Mouse (Mus musculus) hindbrain, embryonic 15.5 days (tissue): Measurements from ENCODE around the gene Adprhl1. TPM values are rescaled to one million over a fixed set of nuclear protein-coding genes. Genes with fewer than 3 reads are reported as not detected.
A peak's percentile ranks its signal among the peaks of the same experiment; 100 is the strongest.

Experiments used
- ATAC-seq: fragments of 200-750 bp; cut with Nextera tagmentation; 2 replicates; pipeline ENCODE4 v1.8.0; 2017; ENCODE audit warnings: low read depth, moderate number of reproducible peaks, moderate TSS enrichment; ENCODE audit not compliant: low FRiP score
- H3K27ac ChIP-seq: fragments of 300-500 bp; sonication (generic); replicated peaks from 2 replicates; pipeline ENCODE4 v1.5.1; 2015; ENCODE audit warnings: mild to moderate bottlenecking, inconsistent platforms
- H3K27me3 ChIP-seq: fragments of 300-500 bp; sonication (generic); 2 replicates; pipeline ENCODE4 v1.6.1; 2015; ENCODE audit warnings: control low read depth, inconsistent platforms
- H3K36me3 ChIP-seq: fragments of 300-500 bp; sonication (generic); 2 replicates; pipeline ENCODE4 v1.6.1; 2015; ENCODE audit warnings: control low read depth, inconsistent platforms
- H3K4me1 ChIP-seq: fragments of 300-500 bp; sonication (generic); replicated peaks from 2 replicates; pipeline ENCODE4 v1.6.1; 2015; ENCODE audit warnings: control low read depth, inconsistent platforms
- H3K4me2 ChIP-seq: fragments of 300-500 bp; sonication (generic); 2 replicates; pipeline ENCODE4 v1.6.1; 2015; ENCODE audit warnings: moderate library complexity, mild to moderate bottlenecking, inconsistent platforms
- H3K4me3 ChIP-seq: fragments of 300-500 bp; sonication (generic); 2 replicates; pipeline ENCODE4 v1.5.1; 2015; ENCODE audit warnings: mild to moderate bottlenecking, inconsistent platforms
- H3K9ac ChIP-seq: fragments of 300-500 bp; sonication (generic); 2 replicates; pipeline ENCODE4 v1.6.1; 2015; ENCODE audit warnings: inconsistent platforms
- H3K9me3 ChIP-seq: fragments of 300-500 bp; sonication (generic); 2 replicates; pipeline ENCODE4 v1.6.1; 2016; ENCODE audit warnings: control low read depth, inconsistent platforms
- whole genome bisulfite sequencing: fragments of 180-500 bp; shearing (Covaris S2); methylation state at CpG from one replicate; pipeline ENCODE4 v1.1.7; 2015; 5-methylcytosine and 5-hydroxymethylcytosine counted together
- polyA plus RNA-seq: library from polyadenylated mRNA; unstranded; fragments of >200 nt; fragmentation: Nextera tagmentation; extraction: Ambion mirVana; gene quantifications from 2 replicates; pipeline ENCODE4 v1.2.1, GENCODE M21; 2015

The Adprhl1 gene
- polyA plus RNA-seq, 1 experiment from 2014 or later = 0.14 TPM

GRCm38 (mm10) chr8:13204371-13205140 is 49.4 kb downstream of the Adprhl1 start:
- H3K4me3 ChIP-seq = no peak overlapping the region
- H3K9me3 ChIP-seq = no peaks in the 10 kb centered on the region
- H3K9ac ChIP-seq = no peak overlapping the region
- H3K27ac ChIP-seq = no peak overlapping the region
- no peaks in the 10 kb centered on the region for H3K36me3 ChIP-seq
- ATAC-seq = no peak
- peaks cover 11% of the 10 kb centered on the region for H3K4me1 ChIP-seq
- H3K27me3 ChIP-seq = peaks cover 26% of the 10 kb centered on the region
- no peak overlapping the region for H3K4me2 ChIP-seq
- WGBS = 75% methylated on average over 12 of the region's 12 CpGs

GRCm38 (mm10) chr8:13203472-13203871 is 50.5 kb downstream of the Adprhl1 start:
- Histone ChIP-seq H3K4me3 (no peak overlapping the region), H3K9me3 (no peaks in the 10 kb centered on the region), H3K36me3 (no peaks in the 10 kb centered on the region), H3K4me1 (peaks cover 12% of the 10 kb centered on the region), H3K27ac (no peak overlapping the region), H3K4me2 (no peak overlapping the region), H3K27me3 (peaks cover 26% of the 10 kb centered on the region), H3K9ac (no peak overlapping the region)
- no peak for ATAC-seq
- WGBS = 58% methylated on average over 1 of the region's 1 CpGs

GRCm38 (mm10) chr8:13202806-13203205 is 51.2 kb downstream of the Adprhl1 start:
- no peak overlapping the region for H3K4me3 ChIP-seq
- peaks cover 26% of the 10 kb centered on the region for H3K27me3 ChIP-seq
- no peak overlapping the region for H3K4me2 ChIP-seq
- no peak for ATAC-seq
- peaks cover 12% of the 10 kb centered on the region for H3K4me1 ChIP-seq
- 87% methylated on average over 3 of the region's 3 CpGs for WGBS
- H3K9me3 ChIP-seq = no peaks in the 10 kb centered on the region
- H3K9ac ChIP-seq = no peak overlapping the region
- H3K27ac ChIP-seq = no peak overlapping the region
- no peaks in the 10 kb centered on the region for H3K36me3 ChIP-seq

- 50% methylated on average over 3 of the region's 3 CpGs for WGBS
- Histone ChIP-seq H3K4me2 (no peak overlapping the region), H3K4me3 (no peak overlapping the region), H3K27me3 (peaks cover 26% of the 10 kb centered on the region), H3K9ac (no peak overlapping the region), H3K4me1 (peaks cover 12% of the 10 kb centered on the region), H3K27ac (no peak overlapping the region), H3K36me3 (no peaks in the 10 kb centered on the region), H3K9me3 (no peaks in the 10 kb centered on the region)
- ATAC-seq = no peak
Measured at GRCm38 (mm10) chr8:13202041-13202440, 51.9 kb downstream of the Adprhl1 start.

GRCm38 (mm10) chr8:13201013-13201334 is 53.0 kb downstream of the Adprhl1 start:
- Histone ChIP-seq H3K27ac (no peak overlapping the region), H3K27me3 (peaks cover 26% of the 10 kb centered on the region), H3K36me3 (no peaks in the 10 kb centered on the region), H3K9me3 (no peaks in the 10 kb centered on the region), H3K4me2 (peak overlapping the region; percentile 94), H3K4me3 (peak overlapping the region; percentile 87), H3K4me1 (peaks cover 12% of the 10 kb centered on the region), H3K9ac (peak overlapping the region; percentile 63; the same call in 1 of the 2 replicates)
- ATAC-seq = no peak
- 2% methylated on average over 18 of the region's 18 CpGs for WGBS

- Histone ChIP-seq H3K9me3 (no peaks in the 10 kb centered on the region), H3K36me3 (no peaks in the 10 kb centered on the region), H3K9ac (peak within 1 kb of the TSS; percentile 63), H3K4me3 (peak within 1 kb of the TSS; percentile 87), H3K27ac (no peak within 1 kb of the TSS), H3K4me1 (peaks cover 12% of the 10 kb centered on the region), H3K27me3 (peaks cover 26% of the 10 kb centered on the region), H3K4me2 (peak within 1 kb of the TSS; percentile 94)
- WGBS = 2% methylated on average over 53 of the region's 58 CpGs
- ATAC-seq = peak; percentile 66; the same call in 1 of the 2 replicates
Measured at GRCm38 (mm10) chr8:13200301-13201012, 53.5 kb downstream of the Adprhl1 start, which contains the start of gene Grtp1. Grtp1 (minus strand) TSS chr8:13200620.

- Histone ChIP-seq H3K27me3 (peaks cover 26% of the 10 kb centered on the region), H3K4me2 (peak overlapping the region; percentile 94), H3K4me3 (peak overlapping the region; percentile 87), H3K9me3 (no peaks in the 10 kb centered on the region), H3K36me3 (no peaks in the 10 kb centered on the region), H3K4me1 (peaks cover 12% of the 10 kb centered on the region), H3K27ac (no peak overlapping the region), H3K9ac (no peak overlapping the region)
- 29% methylated on average over 14 of the region's 14 CpGs for WGBS
- ATAC-seq = peak; percentile 12; the same call in 1 of the 2 replicates
Measured at GRCm38 (mm10) chr8:13199385-13200061, 54.4 kb downstream of the Adprhl1 start.

GRCm38 (mm10) chr8:13197493-13197892 is 56.5 kb downstream of the Adprhl1 start:
- H3K36me3 ChIP-seq = no peaks in the 10 kb centered on the region
- peaks cover 12% of the 10 kb centered on the region for H3K4me1 ChIP-seq
- 89% methylated on average over 5 of the region's 5 CpGs for WGBS
- H3K4me3 ChIP-seq = no peak overlapping the region
- no peaks in the 10 kb centered on the region for H3K9me3 ChIP-seq
- no peak overlapping the region for H3K4me2 ChIP-seq
- H3K27ac ChIP-seq = no peak overlapping the region
- H3K27me3 ChIP-seq = peaks cover 16% of the 10 kb centered on the region
- ATAC-seq = no peak
- no peak overlapping the region for H3K9ac ChIP-seq

- H3K27me3 ChIP-seq = no peaks in the 10 kb centered on the region
- H3K27ac ChIP-seq = no peak overlapping the region; the same call in 1 of the 2 replicates
- peaks cover 3% of the 10 kb centered on the region; the same call in 1 of the 2 replicates for H3K4me1 ChIP-seq
- no peak overlapping the region for H3K9ac ChIP-seq
- H3K36me3 ChIP-seq = no peaks in the 10 kb centered on the region
- no peaks in the 10 kb centered on the region for H3K9me3 ChIP-seq
- no peak overlapping the region for H3K4me3 ChIP-seq
- 35% methylated on average over 10 of the region's 10 CpGs for WGBS
- 0 out of 2 replicates have a peak overlapping the region, but pooled peaks have one; percentile 15 for H3K4me2 ChIP-seq
- no peak for ATAC-seq
Measured at GRCm38 (mm10) chr8:13194818-13195217, 59.1 kb downstream of the Adprhl1 start.

- 93% methylated on average over 8 of the region's 8 CpGs for WGBS
- no peaks in the 10 kb centered on the region for H3K9me3 ChIP-seq
- no peak overlapping the region for H3K9ac ChIP-seq
- ATAC-seq = no peak
- no peaks in the 10 kb centered on the region for H3K36me3 ChIP-seq
- no peaks in the 10 kb centered on the region for H3K27me3 ChIP-seq
- no peak overlapping the region for H3K27ac ChIP-seq
- no peak overlapping the region for H3K4me2 ChIP-seq
- H3K4me3 ChIP-seq = no peak overlapping the region
- H3K4me1 ChIP-seq = no peaks in the 10 kb centered on the region
Measured at GRCm38 (mm10) chr8:13190235-13190634, 63.7 kb downstream of the Adprhl1 start.

GRCm38 (mm10) chr8:13188857-13189256 is 65.1 kb downstream of the Adprhl1 start:
- H3K4me1 ChIP-seq = no peaks in the 10 kb centered on the region
- H3K27me3 ChIP-seq = no peaks in the 10 kb centered on the region
- no peak for ATAC-seq
- H3K27ac ChIP-seq = no peak overlapping the region
- no peak overlapping the region for H3K9ac ChIP-seq
- 94% methylated on average over 1 of the region's 1 CpGs for WGBS
- H3K4me3 ChIP-seq = no peak overlapping the region
- H3K4me2 ChIP-seq = no peak overlapping the region
- H3K9me3 ChIP-seq = no peaks in the 10 kb centered on the region
- no peaks in the 10 kb centered on the region for H3K36me3 ChIP-seq

- WGBS = 91% methylated on average over 13 of the region's 13 CpGs
- Histone ChIP-seq H3K27ac (no peak overlapping the region), H3K4me3 (no peak overlapping the region), H3K9me3 (no peaks in the 10 kb centered on the region), H3K4me1 (no peaks in the 10 kb centered on the region), H3K27me3 (no peaks in the 10 kb centered on the region), H3K9ac (no peak overlapping the region), H3K36me3 (no peaks in the 10 kb centered on the region), H3K4me2 (no peak overlapping the region)
- no peak for ATAC-seq
Measured at GRCm38 (mm10) chr8:13188052-13188555, 65.9 kb downstream of the Adprhl1 start.
